Comparison of ENCODE assay signal across 25 mouse cellular contexts in the genomic region with DNA sequence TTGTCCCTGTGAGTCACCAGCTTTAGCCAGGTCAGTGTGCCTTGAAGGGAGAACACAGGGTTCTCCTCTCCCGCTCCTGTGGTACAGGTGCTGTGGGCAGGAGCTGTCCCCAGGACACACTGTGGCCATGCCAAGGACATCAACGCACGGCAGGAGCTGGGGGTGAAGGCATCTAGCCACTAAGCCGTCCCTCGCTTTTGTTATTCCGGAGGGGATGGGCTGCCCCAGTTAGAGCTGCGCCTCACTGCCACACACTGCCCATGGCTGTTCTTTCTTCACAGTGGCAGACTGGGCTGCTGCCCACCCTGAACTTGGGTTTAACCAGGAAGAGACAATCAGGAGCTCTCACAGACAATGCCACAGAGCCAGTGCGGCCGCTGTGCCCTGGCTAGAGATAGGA. TPM values are rescaled to one million over a fixed set of nuclear protein-coding genes. Genes with fewer than 3 reads are reported as not detected.
DNase-seq lines count a peak whose midpoint lies in the region; ATAC-seq lines count a peak whose summit lies in the region.
"Had no signal": no experiment of that assay in that cellular context is flagged by ENCODE, and none has a peak within 500 bp of the region (broad histone marks: within the 10 kb centered on the region; RNA-seq: fewer than 3 reads in every experiment).

No protein-coding gene starts in this region.

- WGBS in heart, embryonic 12.5 days: 61% methylated on average over 9 of the region's 9 CpGs

- peaks cover 21% of the 10 kb centered on the region for H3K36me3 ChIP-seq in heart, embryonic 12.5 days

- no peak for DNase-seq in cerebellum, postnatal 10 days
- no peak for DNase-seq in heart, adult 18-20 months
- peak; percentile 50 for DNase-seq in retina, postnatal 1 day
- no peak for DNase-seq in retina, embryonic 14.5 days (ENCODE audit: low spot score)
- DNase-seq in frontal cortex, postnatal 25 days (ENCODE audit: low spot score in 2 of 2): no peak
- DNase-seq in gastrocnemius, postnatal 36 days: no peak
- DNase-seq: adrenal gland, adult 8-10 months; gastrocnemius, postnatal 25 days; kidney, adult 9 months; kidney, postnatal 14 days; layer of hippocampus, adult 9-11 months; liver, postnatal 0 days; lung, postnatal 36 days; right cerebral cortex, postnatal 14 days; thymus, postnatal 4 days had no signal

- intact Hi-C loops in gastrocnemius, postnatal 36 days (cut with DNase I): no loop called here

- H3K4me3 ChIP-seq in heart, embryonic 12.5 days: no peak overlapping the region
- H3K4me3 ChIP-seq: embryonic facial prominence, embryonic 12.5 days; liver, embryonic 12.5 days; midbrain, embryonic 12.5 days; neural tube, embryonic 13.5 days had no signal

- H3K27me3 ChIP-seq in heart, embryonic 12.5 days (replicated peaks): 0 out of 2 replicates have a peak, but pooled peaks cover 3% of the 10 kb centered on the region
- H3K27me3 ChIP-seq: embryonic facial prominence, embryonic 12.5 days; midbrain, embryonic 12.5 days; neural tube, embryonic 13.5 days had no signal

- peak; percentile 62; the same call in 1 of the 2 replicates for ATAC-seq in cerebellum, adult (ENCODE audit: insufficient number of reproducible peaks, low FRiP score, low TSS enrichment)
- ATAC-seq in heart, embryonic 12.5 days (ENCODE audit: insufficient number of reproducible peaks, low FRiP score): no peak
- ATAC-seq: forebrain, embryonic 14.5 days; intestine, postnatal 0 days; liver, embryonic 12.5 days; liver, postnatal 0 days had no signal

- H3K9me3 ChIP-seq in heart, embryonic 12.5 days (replicated peaks): peaks cover 5% of the 10 kb centered on the region
- H3K9me3 ChIP-seq: embryonic facial prominence, embryonic 12.5 days; G1E; liver, embryonic 12.5 days; neural tube, embryonic 13.5 days had no signal

- no peak overlapping the region for H3K27ac ChIP-seq in heart, embryonic 12.5 days (ENCODE audit: poor library complexity, severe bottlenecking)
- H3K27ac ChIP-seq: embryonic facial prominence, embryonic 12.5 days; hindbrain, embryonic 14.5 days; liver, embryonic 12.5 days; midbrain, embryonic 12.5 days; neural tube, embryonic 13.5 days had no signal

- H3K9ac ChIP-seq in heart, embryonic 12.5 days: no peak overlapping the region
- H3K9ac ChIP-seq: embryonic facial prominence, embryonic 12.5 days; hindbrain, embryonic 14.5 days; liver, embryonic 12.5 days; liver, postnatal 0 days; midbrain, embryonic 12.5 days; neural tube, embryonic 13.5 days had no signal

- H3K4me2 ChIP-seq in heart, embryonic 12.5 days: peak overlapping the region; percentile 10; the same call in 1 of the 2 replicates
- H3K4me2 ChIP-seq: embryonic facial prominence, embryonic 12.5 days; hindbrain, embryonic 14.5 days; liver, embryonic 12.5 days; midbrain, embryonic 12.5 days; neural tube, embryonic 13.5 days had no signal

- H3K4me1 ChIP-seq in heart, embryonic 12.5 days (replicated peaks): peaks cover 30% of the 10 kb centered on the region
- H3K4me1 ChIP-seq: embryonic facial prominence, embryonic 12.5 days; liver, embryonic 12.5 days; midbrain, embryonic 12.5 days; neural tube, embryonic 13.5 days had no signal

RNA-seq across cellular contexts. Expression of a gene that starts 36.4 kb away (rescaled TPM):
- 102 and 103 TPM in 2 replicates for polyA plus RNA-seq in heart, embryonic 12.5 days (2016; fragmentation: Nextera tagmentation; extraction: Ambion mirVana)
- 10 to 100 TPM; 32.7 to 33.4 TPM for total RNA-seq in heart, adult 18-20 months (2021)
- 10 to 100 TPM; 11.3 to 14.2 TPM for total RNA-seq in gastrocnemius, postnatal 36 days (2021)

RNA-seq across cellular contexts. Expression of a gene that starts 48.1 kb away (rescaled TPM):
- 53.4 and 56.6 TPM in 2 replicates for polyA plus RNA-seq in heart, embryonic 12.5 days (2016; fragmentation: Nextera tagmentation; extraction: Ambion mirVana)
- total RNA-seq in heart, adult 18-20 months (2021): 10 to 100 TPM; 86.8 to 98.2 TPM
- total RNA-seq in gastrocnemius, postnatal 36 days (2021): 10 to 100 TPM; 37.6 to 42.9 TPM
